Mouse (Mus musculus) layer of hippocampus, adult 18-20 months (tissue): ENCODE results near the gene Spag6. TPM values are rescaled to one million over a fixed set of nuclear protein-coding genes. Genes with fewer than 3 reads are reported as not detected.

Experiments used
- total RNA-seq, 2 experiments: library from RNA; stranded (reverse); gene quantifications; 2 replicates each; pipeline ENCODE4 v1.2.3; 2021

Spag6 gene
- total RNA-seq, 2 experiments from 2014 or later = 10.2 to 10.8 TPM

Other genes with a start within 250 kb of the Spag6 start
- 10 to 100 TPM; 85.4 to 92.4 TPM for gene Commd3, start 21.6 kb upstream of the Spag6 start, total RNA-seq
- 10 to 100 TPM; 65.6 to 68.9 TPM for gene Bmi1, start 17.0 kb upstream of the Spag6 start, total RNA-seq